Mouse (Mus musculus) heart, postnatal 4 days (tissue): ENCODE data around the gene Sowaha. TPM values are rescaled to one million over a fixed set of nuclear protein-coding genes. Genes with fewer than 3 reads are reported as not detected.
"Not testable (repeated sequence)": the region's sequence is repeated elsewhere in the genome, so short reads cannot be mapped to it uniquely, and the experiment has no call there.

Source experiments
- DNase-seq: peaks from one replicate; pipeline ENCODE4 v3.0.0; 2021
- total RNA-seq, 2 experiments: library from RNA; stranded (reverse); gene quantifications; 2 replicates each; pipeline ENCODE4 v1.2.3; 2021

The Sowaha gene
- total RNA-seq, 2 experiments from 2014 or later = 0.07 to 0.27 TPM

- DNase-seq = no peak
These were observed 44.6 kb downstream of the Sowaha start for GRCm38 (mm10) chr11:53435504-53435903.

GRCm38 (mm10) chr11:53433057-53433456 lies 47.0 kb downstream of the Sowaha start:
- no peak for DNase-seq

DNA sequence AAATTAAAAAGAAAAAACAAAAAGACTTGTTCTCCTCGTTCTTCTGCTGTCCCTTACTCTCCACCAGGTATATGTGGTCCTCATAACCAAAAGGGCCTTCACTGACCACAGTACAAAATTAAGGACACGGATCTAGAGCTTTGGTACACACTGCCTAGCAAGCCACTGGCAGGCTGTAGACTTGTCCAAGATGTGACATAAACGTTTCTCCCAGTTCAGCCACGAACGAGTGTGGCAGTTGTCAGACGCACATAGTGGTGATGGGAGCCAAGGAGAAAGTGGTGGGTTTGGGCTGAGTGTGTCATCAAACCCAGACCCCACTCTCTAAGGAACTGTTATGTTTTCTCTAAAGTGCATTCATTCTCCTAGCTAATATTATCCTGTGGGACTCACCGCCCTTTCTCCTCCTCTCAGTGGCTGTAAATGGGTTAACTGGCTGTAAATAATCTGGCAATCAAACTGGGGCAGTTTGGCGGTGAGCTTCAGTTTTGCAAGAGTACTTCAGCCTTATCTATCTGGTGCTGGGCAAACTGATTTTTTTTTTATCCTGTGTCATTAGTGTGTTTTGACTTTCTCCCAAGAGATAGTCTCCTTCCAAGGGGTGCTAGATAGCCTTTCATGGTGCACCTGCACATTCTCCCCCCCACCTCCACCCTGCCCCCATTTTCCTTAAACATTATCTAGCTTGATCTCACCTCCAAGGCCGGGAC lies 48.6 kb downstream of the Sowaha start:
- no peak for DNase-seq

DNA sequence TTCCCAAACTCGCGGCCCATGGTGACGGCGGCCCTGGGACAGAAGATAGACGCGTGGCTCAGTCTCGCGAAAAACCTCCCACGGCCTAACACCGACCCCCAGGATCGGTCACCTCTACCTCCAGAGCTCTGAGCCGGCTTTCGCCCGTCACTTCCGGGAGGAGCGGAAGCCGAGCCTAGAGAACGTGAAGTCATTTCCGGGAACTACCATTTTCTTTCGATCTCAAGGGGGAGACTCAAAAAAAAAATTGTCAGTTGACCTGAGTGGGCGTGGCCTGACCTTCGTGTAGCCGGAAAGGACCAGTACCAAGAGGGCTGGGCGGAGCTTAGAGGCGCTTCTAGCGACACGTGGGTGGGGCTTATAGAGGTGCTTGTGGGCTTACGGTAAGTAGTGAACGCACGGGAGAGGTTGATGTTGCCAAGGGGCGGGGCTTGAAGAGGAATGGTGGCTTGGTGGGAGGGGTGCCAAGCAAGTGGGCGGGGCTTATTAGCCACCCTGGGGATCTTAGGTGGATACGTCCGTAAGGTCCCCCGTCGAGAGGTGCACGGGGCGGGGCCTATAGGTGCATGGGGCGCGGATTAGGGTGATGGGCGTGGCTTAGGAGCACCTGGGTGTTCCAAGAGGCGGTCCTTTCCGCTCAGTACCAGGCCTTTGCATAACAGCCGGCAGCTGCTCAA lies 49.3 kb downstream of the Sowaha start, which contains the start of the genes Uqcrq and Gdf9:
Gene Uqcrq, minus strand, starts transcription at position 162 of the 677 bp plus-strand sequence.
Gene Gdf9, plus strand, starts transcription at position 354 of the 677 bp plus-strand sequence.
- DNase-seq = peak; percentile 97

DNA sequence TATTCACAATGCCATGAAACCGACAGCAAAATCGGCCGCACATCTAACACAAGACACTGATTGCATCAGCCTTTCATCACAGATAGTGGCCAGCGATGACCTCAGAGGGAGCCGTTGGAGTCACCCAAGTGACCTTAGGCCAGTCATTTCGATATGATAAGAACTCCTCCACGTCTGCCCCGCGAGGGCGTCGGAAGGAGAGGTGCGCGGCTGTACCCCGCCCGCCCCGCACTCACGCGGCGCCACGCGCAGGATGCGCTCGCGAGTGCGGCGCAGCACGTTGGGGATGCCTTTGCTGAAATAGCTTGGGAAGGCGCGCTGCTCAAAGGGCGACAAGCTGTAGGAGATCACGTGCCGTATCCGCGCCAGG lies 49.8 kb downstream of the Sowaha start:
- no peak for DNase-seq

GRCm38 (mm10) chr11:53429182-53429581 lies 50.9 kb downstream of the Sowaha start:
- DNase-seq = no peak

DNA sequence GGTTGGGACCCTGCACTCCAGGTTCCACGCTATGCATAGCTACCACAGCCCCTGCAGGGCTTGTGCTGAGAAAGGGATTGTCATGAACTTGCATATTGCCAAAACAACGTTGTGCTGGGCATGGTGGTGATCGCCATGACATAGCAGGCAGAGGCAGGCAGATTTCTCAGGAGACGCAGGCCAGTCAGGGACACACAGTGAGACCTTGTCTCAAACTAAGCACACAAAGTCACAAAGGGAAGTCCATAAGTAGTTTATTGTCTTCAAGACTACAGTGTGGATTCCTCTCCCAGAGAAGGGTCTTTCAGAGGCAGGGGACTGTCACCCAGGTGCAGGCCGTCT lies 51.4 kb downstream of the Sowaha start:
- no peak for DNase-seq

GRCm38 (mm10) chr11:53427993-53428715 lies 51.9 kb downstream of the Sowaha start:
- no peak for DNase-seq

DNA sequence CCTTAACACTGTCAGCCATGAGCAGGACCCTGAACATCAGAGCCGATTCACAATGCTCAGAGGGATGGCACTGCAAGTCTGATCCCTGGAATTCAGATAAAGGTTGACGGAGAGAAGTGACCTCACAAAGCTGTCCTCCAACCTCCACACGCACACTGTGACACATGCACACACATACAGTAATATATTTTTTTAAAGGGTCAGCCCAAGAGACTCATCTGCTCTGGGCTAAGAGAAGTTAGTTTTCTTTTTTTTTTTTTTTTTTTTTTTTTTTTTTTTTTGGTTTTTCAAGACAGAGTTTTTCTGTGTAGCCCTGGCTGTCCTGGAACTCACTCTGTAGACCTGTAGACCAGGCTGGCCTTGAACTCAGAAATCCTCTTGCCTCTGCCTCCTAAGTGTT lies 53.2 kb downstream of the Sowaha start:
- not testable (repeated sequence) for DNase-seq

Other genes with a start within 250 kb of the Sowaha start
- 100 to 1,000 TPM; 132 to 136 TPM for gene Hspa4, start 179.8 kb downstream of the Sowaha start, total RNA-seq
- 10 to 100 TPM in 1 of 2 experiments, 1 to 10 TPM in 1; 9.3 to 12.0 TPM for gene Zcchc10, start 155.6 kb downstream of the Sowaha start, total RNA-seq
- gene Aff4, start 129.4 kb downstream of the Sowaha start, total RNA-seq = 100 to 1,000 TPM; 141 to 157 TPM
- not detected for gene Leap2, start 57.1 kb downstream of the Sowaha start, total RNA-seq
- gene Uqcrq, start 49.4 kb downstream of the Sowaha start, total RNA-seq = 1,000 to 10,000 TPM; 1,656 to 1,792 TPM
- gene Gdf9, start 49.3 kb downstream of the Sowaha start, total RNA-seq = under 1 TPM in 1 of 2 experiments, not detected in 1; 0.25 TPM
- not detected for gene Gm10447, start 23.2 kb downstream of the Sowaha start, total RNA-seq
- gene Shroom1, start 23.1 kb downstream of the Sowaha start, total RNA-seq = 1 to 10 TPM in 1 of 2 experiments, under 1 TPM in 1; 0.93 to 1.1 TPM
- not detected for gene Gm9837, start 9.8 kb downstream of the Sowaha start, total RNA-seq
- not detected for gene Gm9945, start 108 bp downstream of the Sowaha start, total RNA-seq
- gene Sept8, start 39.0 kb upstream of the Sowaha start, total RNA-seq = 10 to 100 TPM; 62.9 to 65.0 TPM
- 10 to 100 TPM; 14.1 to 14.4 TPM for gene Kif3a, start 87.1 kb upstream of the Sowaha start, total RNA-seq
- not detected for gene Il4, start 138.4 kb upstream of the Sowaha start, total RNA-seq
- gene Il13, start 154.4 kb upstream of the Sowaha start, total RNA-seq = not detected
- gene Rad50, start 227.0 kb upstream of the Sowaha start, total RNA-seq = 10 to 100 TPM; 13.0 to 13.5 TPM
- not detected for gene Il5, start 240.5 kb upstream of the Sowaha start, total RNA-seq